Mouse (Mus musculus) left cerebral cortex, adult 9 months (tissue): ENCODE measurements around the gene Senp7.
A peak's percentile ranks its signal among the peaks of the same experiment; 100 is the strongest.
"Not testable (repeated sequence)": the region's sequence is repeated elsewhere in the genome, so short reads cannot be mapped to it uniquely, and the experiment has no call there.

Source experiments
- DNase-seq, 2 experiments: peaks; one replicate each; pipeline ENCODE4 v3.0.0; 2022; ENCODE audit warnings: low spot score in 2 of 2

The Senp7 gene

GRCm38 (mm10) chr16:56048038-56048437, at the start of gene Senp7:
Gene Senp7 (plus strand): TSS chr16:56048338.
- DNase-seq: not testable (repeated sequence)

GRCm38 (mm10) chr16:56006798-56007197, 41.3 kb upstream of the Senp7 start:
- no peak for DNase-seq

- no peak for DNase-seq
These were observed 39.3 kb upstream of the Senp7 start for GRCm38 (mm10) chr16:56008862-56009261.

- no peak for DNase-seq
These were observed 35.1 kb upstream of the Senp7 start for GRCm38 (mm10) chr16:56012789-56013743.

- no peak for DNase-seq
These were observed 34.1 kb upstream of the Senp7 start for GRCm38 (mm10) chr16:56014076-56014475.

GRCm38 (mm10) chr16:56019660-56020059, 28.5 kb upstream of the Senp7 start:
- DNase-seq: no peak

GRCm38 (mm10) chr16:56027854-56028629, 20.1 kb upstream of the Senp7 start:
- no peak for DNase-seq

GRCm38 (mm10) chr16:56028722-56029551, 19.2 kb upstream of the Senp7 start:
- no peak for DNase-seq

GRCm38 (mm10) chr16:56029661-56030082, 18.5 kb upstream of the Senp7 start, which contains the start of gene Pcnp:
Gene Pcnp (minus strand): TSS chr16:56029739.
- DNase-seq: peak; percentile 91 to 97

GRCm38 (mm10) chr16:56034566-56034965, 13.6 kb upstream of the Senp7 start:
- no peak for DNase-seq

- no peak for DNase-seq
These were observed 11.6 kb upstream of the Senp7 start for GRCm38 (mm10) chr16:56036501-56036900.

GRCm38 (mm10) chr16:56037138-56038010, 10.8 kb upstream of the Senp7 start, which contains the start of gene Trmt10c:
Gene Trmt10c (minus strand): TSS chr16:56037819.
- DNase-seq: peak; percentile 68 to 88

GRCm38 (mm10) chr16:56038090-56038489, 10.0 kb upstream of the Senp7 start:
- DNase-seq: no peak

GRCm38 (mm10) chr16:56055911-56056310, 7.8 kb downstream of the Senp7 start:
- DNase-seq: no peak

- DNase-seq: no peak
These were observed 8.9 kb downstream of the Senp7 start for GRCm38 (mm10) chr16:56056944-56057590.

GRCm38 (mm10) chr16:56058151-56058550, 10.0 kb downstream of the Senp7 start:
- no peak for DNase-seq

- DNase-seq: no peak
These were observed 14.0 kb downstream of the Senp7 start for GRCm38 (mm10) chr16:56061995-56062594.

- DNase-seq: no peak
These were observed 14.8 kb downstream of the Senp7 start for GRCm38 (mm10) chr16:56062981-56063380.

GRCm38 (mm10) chr16:56064334-56064990, 16.3 kb downstream of the Senp7 start:
- DNase-seq: peak; percentile 53 to 73
